Mouse (Mus musculus) CH12.LX (cell line): Measurements from ENCODE around the gene Calml3. TPM values are rescaled to one million over a fixed set of nuclear protein-coding genes. Genes with fewer than 3 reads are reported as not detected.

Experiments
- DNase-seq: peaks from one replicate; pipeline ENCODE4 v3.0.0-alpha.2; 2013; ENCODE audit errors: extremely low read depth
- H3K27ac ChIP-seq: 2 replicates; pipeline ENCODE4 v1.5.1; 2012; ENCODE audit warnings: low read depth, mild to moderate bottlenecking, control low read depth, moderate library complexity; ENCODE audit not compliant: insufficient read depth
- H3K27me3 ChIP-seq: replicated peaks from 2 replicates; pipeline ENCODE3; 2012; ENCODE audit warnings: inconsistent platforms
- H3K36me3 ChIP-seq, 2 experiments: replicated peaks in 1 of 2; 2 replicates each; pipeline versions ENCODE3 to v1.6.1; 2012; ENCODE audit warnings: inconsistent platforms in 1 of 2, low read length in 1 of 2, mild to moderate bottlenecking in 1 of 2, mixed read lengths in 1 of 2, moderate library complexity in 1 of 2; ENCODE audit not compliant: control insufficient read depth in 1 of 2, insufficient read depth in 1 of 2
- H3K4me1 ChIP-seq, 2 experiments: 2 replicates each; pipeline ENCODE4 v1.6.1; 2012; ENCODE audit warnings: inconsistent platforms in 1 of 2, moderate library complexity in 1 of 2; ENCODE audit not compliant: insufficient read depth in 2 of 2, control insufficient read depth in 1 of 2
- H3K4me2 ChIP-seq: 2 replicates; pipeline ENCODE4 v1.6.1; 2012; ENCODE audit warnings: low read depth, mild to moderate bottlenecking, control low read depth; ENCODE audit not compliant: poor library complexity, insufficient read depth, severe bottlenecking
- H3K4me3 ChIP-seq, 3 experiments: fragments of 150-350 bp in 1 of 3; sonication (generic) in 1 of 3; replicated peaks in 1 of 3; 2 replicates each; pipeline versions ENCODE3 to v1.5.1; 2011 to 2012; ENCODE audit warnings: low read depth in 2 of 3, low read length in 2 of 3, mild to moderate bottlenecking in 2 of 3, moderate library complexity in 2 of 3, control low read depth in 1 of 3, improper control_type of control experiment in 1 of 3, inconsistent platforms in 1 of 3, mixed read lengths in 1 of 3; ENCODE audit not compliant: poor library complexity in 1 of 3
- H3K79me2 ChIP-seq: replicated peaks from 2 replicates; pipeline ENCODE4 v1.6.1; 2012; ENCODE audit warnings: mild to moderate bottlenecking, moderate library complexity; ENCODE audit not compliant: control insufficient read depth, poor library complexity, insufficient read depth, severe bottlenecking; ENCODE audit errors: extremely low read depth
- H3K9ac ChIP-seq: 2 replicates; pipeline ENCODE4 v1.6.1; 2012; ENCODE audit warnings: low read depth, mild to moderate bottlenecking, control low read depth, moderate library complexity; ENCODE audit not compliant: insufficient read depth
- H3K9me3 ChIP-seq: replicated peaks from 2 replicates; pipeline ENCODE3; 2012; ENCODE audit warnings: low read length, inconsistent platforms, mixed read lengths
- CHD1 ChIP-seq: IDR thresholded peaks from 2 replicates; pipeline ENCODE4 v1.6.1; 2012; ENCODE audit warnings: low read depth, low read length, improper control_type of control experiment, inconsistent platforms
- JUN ChIP-seq: IDR thresholded peaks from 2 replicates; pipeline ENCODE4 v1.6.1; 2011; ENCODE audit warnings: low read depth, mild to moderate bottlenecking, low read length, improper control_type of control experiment, moderate library complexity; ENCODE audit not compliant: insufficient read depth
- SMC3 ChIP-seq: IDR thresholded peaks from 2 replicates; pipeline ENCODE4 v1.6.1; 2011; ENCODE audit warnings: low read depth, low read length, improper control_type of control experiment
- dilution Hi-C: fragments of 300-500 bp; cut with MboI; formaldehyde crosslinking; loops from 2 replicates; pipeline ENCODE4 v1.14.3; 2020; ENCODE audit warnings: low sequenced_read_pairs; ENCODE audit not compliant: extremely low pct_unique_long_range_greater_than_20kb, extremely low pct_ligation_motif_present
- in situ Hi-C: fragments of 300-500 bp; cut with MboI; formaldehyde crosslinking; loops from 3 replicates; pipeline ENCODE4 v1.14.3; 2019; ENCODE audit warnings: low sequenced_read_pairs, low pct_ligation_motif_present, low pct_unique_long_range_greater_than_20kb, mixed read lengths
- polyA plus RNA-seq: library from polyadenylated mRNA; unstranded; fragments of >175 nt; gene quantifications from 2 replicates; pipeline ENCODE4 v1.2.1, GENCODE M21; 2012; ENCODE audit warnings: low read depth; ENCODE audit not compliant: insufficient read length
- total RNA-seq, 2 experiments: library from RNA; depleted of rRNA; stranded (reverse); fragments of 300-350 nt in 1 of 2; fragments of >200 nt in 1 of 2; gene quantifications; 2 replicates each; pipeline ENCODE4 v1.2.3; 2012 to 2014

Calml3 gene
- total and polyA plus RNA-seq, 3 experiments = not detected

DNA sequence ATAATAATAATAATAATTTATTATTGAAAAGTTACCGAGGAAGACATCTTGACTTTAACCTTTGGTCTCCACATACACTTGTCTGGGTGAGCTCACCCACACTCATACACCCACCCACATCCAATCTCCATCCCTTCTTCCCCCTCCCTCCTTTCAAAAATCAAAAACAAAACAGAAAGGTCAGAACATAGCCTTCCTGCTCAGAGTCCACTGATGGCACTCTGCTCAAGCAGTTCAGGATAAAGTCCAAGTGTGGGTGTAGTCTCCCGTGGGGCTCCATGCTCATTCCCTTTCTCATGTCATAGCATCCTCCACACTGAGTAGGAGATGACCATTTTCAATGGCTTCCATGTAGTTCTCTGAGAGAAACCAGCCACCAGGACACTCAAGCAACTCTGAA, 50.8 kb downstream of the Calml3 start:
- H3K79me2 ChIP-seq = no peaks in the 10 kb centered on the region
- dilution Hi-C loops (no loop called here), in situ Hi-C loops (loop anchor here (25.0 kb wide), 1 partner anchor 134 kb away; no protein-coding TSS in a partner anchor)

More for the DNA sequence above, 50.8 kb downstream of the Calml3 start:
- Histone ChIP-seq H3K27me3 (no peaks in the 10 kb centered on the region), H3K9me3 (no peaks in the 10 kb centered on the region), H3K4me3 (no peak overlapping the region), H3K4me2 (no peak overlapping the region), H3K36me3 (no peaks in the 10 kb centered on the region), H3K4me1 (peaks cover 4 to 6% of the 10 kb centered on the region in 2 experiments; a peak in 3 of 4 replicates), H3K9ac (no peak overlapping the region), H3K27ac (no peak overlapping the region)
- no peak for TF ChIP-seq CHD1
- no peak for TF ChIP-seq JUN
- TF ChIP-seq SMC3 = no peak
- DNase-seq = no peak

Other genes with a start within 250 kb of the Calml3 start
- gene Fam208b, start 193.2 kb downstream of the Calml3 start, total RNA-seq (2012; rRNA removed) = 12.5 and 13.2 TPM in 2 replicates
- gene Fam208b, start 193.2 kb downstream of the Calml3 start, total RNA-seq (2014; rRNA removed) = 28.1 and 36.5 TPM in 2 replicates
- gene Fam208b, start 193.2 kb downstream of the Calml3 start, polyA plus RNA-seq = 19.8 and 26.4 TPM in 2 replicates
- gene Asb13, start 170.3 kb downstream of the Calml3 start, total RNA-seq (2012; rRNA removed) = 1.4 TPM in 2 replicates
- gene Asb13, start 170.3 kb downstream of the Calml3 start, total RNA-seq (2014; rRNA removed) = 0.78 and 0.86 TPM in 2 replicates
- gene Asb13, start 170.3 kb downstream of the Calml3 start, polyA plus RNA-seq = 1.7 and 2.0 TPM in 2 replicates
- gene Calm4, start 33.4 kb upstream of the Calml3 start, total RNA-seq (2012; rRNA removed) = not detected in 2 replicates
- not detected in 2 replicates for gene Calm4, start 33.4 kb upstream of the Calml3 start, total RNA-seq (2014; rRNA removed)
- not detected in 2 replicates for gene Calm4, start 33.4 kb upstream of the Calml3 start, polyA plus RNA-seq
- gene Calm5, start 49.9 kb upstream of the Calml3 start, total RNA-seq (2012; rRNA removed) = not detected in 2 replicates
- not detected in 2 replicates for gene Calm5, start 49.9 kb upstream of the Calml3 start, total RNA-seq (2014; rRNA removed)
- gene Calm5, start 49.9 kb upstream of the Calml3 start, polyA plus RNA-seq = not detected in 2 replicates
- 15.7 and 18.9 TPM in 2 replicates for gene Net1, start 113.9 kb upstream of the Calml3 start, total RNA-seq (2012; rRNA removed)
- 22.7 and 24.2 TPM in 2 replicates for gene Net1, start 113.9 kb upstream of the Calml3 start, total RNA-seq (2014; rRNA removed)
- 45.7 and 46.4 TPM in 2 replicates for gene Net1, start 113.9 kb upstream of the Calml3 start, polyA plus RNA-seq
- gene Tubal3, start 114.0 kb upstream of the Calml3 start, total RNA-seq (2012; rRNA removed) = not detected in 2 replicates
- 0.07 TPM in 1 of 2 replicates, not detected in the other for gene Tubal3, start 114.0 kb upstream of the Calml3 start, total RNA-seq (2014; rRNA removed)
- not detected in 2 replicates for gene Tubal3, start 114.0 kb upstream of the Calml3 start, polyA plus RNA-seq
- not detected in 2 replicates for gene Ucn3, start 141.0 kb upstream of the Calml3 start, total RNA-seq (2012; rRNA removed)
- gene Ucn3, start 141.0 kb upstream of the Calml3 start, total RNA-seq (2014; rRNA removed) = not detected in 2 replicates
- gene Ucn3, start 141.0 kb upstream of the Calml3 start, polyA plus RNA-seq = not detected in 2 replicates
- not detected in 2 replicates for gene Akr1c14, start 244.7 kb upstream of the Calml3 start, total RNA-seq (2012; rRNA removed)
- gene Akr1c14, start 244.7 kb upstream of the Calml3 start, total RNA-seq (2014; rRNA removed) = not detected in 2 replicates
- gene Akr1c14, start 244.7 kb upstream of the Calml3 start, polyA plus RNA-seq = not detected in 2 replicates